Mouse (Mus musculus): ENCODE measurements around the gene Ggps1.

Gene Ggps1

GRCm38 (mm10) chr13:14063013-14063941 is at the start of gene Ggps1, which contains the start of gene Arid4b:
Gene Ggps1, minus strand, starts transcription at chr13:14063488.
Gene Arid4b, plus strand, starts transcription at chr13:14063232.
- peak; percentile 99 for DNase-seq (ENCODE audit: low read depth, low spot score)

- DNase-seq (ENCODE audit: low read depth, low spot score) = no peak
Measured at GRCm38 (mm10) chr13:14111146-14111545, 47.9 kb upstream of the Ggps1 start.

- no peak for DNase-seq (ENCODE audit: low read depth, low spot score)
Measured at GRCm38 (mm10) chr13:14110154-14110873, 47.0 kb upstream of the Ggps1 start.

GRCm38 (mm10) chr13:14103026-14103425 is 39.7 kb upstream of the Ggps1 start:
- no peak for DNase-seq (ENCODE audit: low read depth, low spot score)

- no peak for DNase-seq (ENCODE audit: low read depth, low spot score)
Measured at GRCm38 (mm10) chr13:14088669-14089068, 25.4 kb upstream of the Ggps1 start.

GRCm38 (mm10) chr13:14075326-14075725 is 12.0 kb upstream of the Ggps1 start:
- DNase-seq (ENCODE audit: low read depth, low spot score) = no peak

- no peak for DNase-seq (ENCODE audit: low read depth, low spot score)
Measured at GRCm38 (mm10) chr13:14074371-14074770, 11.1 kb upstream of the Ggps1 start.

GRCm38 (mm10) chr13:14069291-14069690 is 6.0 kb upstream of the Ggps1 start:
- no peak for DNase-seq (ENCODE audit: low read depth, low spot score)

GRCm38 (mm10) chr13:14068035-14068434 is 4.7 kb upstream of the Ggps1 start:
- no peak for DNase-seq (ENCODE audit: low read depth, low spot score)

GRCm38 (mm10) chr13:14065701-14066100 is 2.4 kb upstream of the Ggps1 start:
- no peak for DNase-seq (ENCODE audit: low read depth, low spot score)

GRCm38 (mm10) chr13:14065028-14065380 is 1.7 kb upstream of the Ggps1 start:
- no peak for DNase-seq (ENCODE audit: low read depth, low spot score)

GRCm38 (mm10) chr13:14064341-14065027 is 1.2 kb upstream of the Ggps1 start:
- DNase-seq (ENCODE audit: low read depth, low spot score) = peak; percentile 78

- DNase-seq (ENCODE audit: low read depth, low spot score) = no peak
Measured at GRCm38 (mm10) chr13:14063942-14064271, 619 bp upstream of the Ggps1 start.

- peak; percentile 56 for DNase-seq (ENCODE audit: low read depth, low spot score)
Measured at GRCm38 (mm10) chr13:14062209-14063012, 877 bp downstream of the Ggps1 start.

GRCm38 (mm10) chr13:14059582-14059981 is 3.7 kb downstream of the Ggps1 start:
- DNase-seq (ENCODE audit: low read depth, low spot score) = no peak

- no peak for DNase-seq (ENCODE audit: low read depth, low spot score)
Measured at GRCm38 (mm10) chr13:14056801-14057200, 6.5 kb downstream of the Ggps1 start.

- no peak for DNase-seq (ENCODE audit: low read depth, low spot score)
Measured at GRCm38 (mm10) chr13:14049878-14050277, 13.4 kb downstream of the Ggps1 start.

- no peak for DNase-seq (ENCODE audit: low read depth, low spot score)
Measured at GRCm38 (mm10) chr13:14044521-14044920, 18.8 kb downstream of the Ggps1 start.

- DNase-seq (ENCODE audit: low read depth, low spot score) = no peak
Measured at GRCm38 (mm10) chr13:14043851-14044250, 19.4 kb downstream of the Ggps1 start.

- peak; percentile 42 for DNase-seq (ENCODE audit: low read depth, low spot score)
Measured at GRCm38 (mm10) chr13:14040186-14040585, 23.1 kb downstream of the Ggps1 start.

- DNase-seq (ENCODE audit: low read depth, low spot score) = peak; percentile 94
Measured at GRCm38 (mm10) chr13:14039292-14039965, 23.9 kb downstream of the Ggps1 start, which contains the start of gene Tbce. Gene Tbce, minus strand, starts transcription at chr13:14039638.
